Mouse (Mus musculus) retina, postnatal 7 days (tissue): ENCODE results near the gene Hlcs.

Experiments
- DNase-seq: peaks from one replicate; pipeline ENCODE4 v3.0.0-alpha.2; 2012; ENCODE audit warnings: low read depth, low spot score

Hlcs gene

GRCm38 (mm10) chr16:94208826-94209225, 104.5 kb downstream of the Hlcs start:
- DNase-seq: peak; percentile 13

- DNase-seq: no peak
Observed at GRCm38 (mm10) chr16:94208152-94208551, 105.2 kb downstream of the Hlcs start.

GRCm38 (mm10) chr16:94205528-94206484, 107.6 kb downstream of the Hlcs start:
- DNase-seq: no peak

- DNase-seq: no peak
Observed at GRCm38 (mm10) chr16:94201387-94201786, 112.0 kb downstream of the Hlcs start.

- no peak for DNase-seq
Observed at GRCm38 (mm10) chr16:94195913-94196312, 117.5 kb downstream of the Hlcs start.

GRCm38 (mm10) chr16:94191379-94192315, 121.7 kb downstream of the Hlcs start:
- no peak for DNase-seq

- DNase-seq: no peak
Observed at GRCm38 (mm10) chr16:94190256-94190655, 123.1 kb downstream of the Hlcs start.

GRCm38 (mm10) chr16:94186526-94186925, 126.8 kb downstream of the Hlcs start:
- DNase-seq: no peak

GRCm38 (mm10) chr16:94185430-94185829, 127.9 kb downstream of the Hlcs start:
- DNase-seq: no peak

GRCm38 (mm10) chr16:94180122-94180870, 133.1 kb downstream of the Hlcs start:
- no peak for DNase-seq

GRCm38 (mm10) chr16:94179341-94180121, 133.8 kb downstream of the Hlcs start:
- peak; percentile 34 for DNase-seq

- no peak for DNase-seq
Observed at GRCm38 (mm10) chr16:94178441-94179220, 134.7 kb downstream of the Hlcs start.

- no peak for DNase-seq
Observed at GRCm38 (mm10) chr16:94176997-94177857, 136.1 kb downstream of the Hlcs start.

- DNase-seq: no peak
Observed at GRCm38 (mm10) chr16:94175366-94175986, 137.9 kb downstream of the Hlcs start.

- no peak for DNase-seq
Observed at GRCm38 (mm10) chr16:94173361-94173760, 140.0 kb downstream of the Hlcs start.

- DNase-seq: no peak
Observed at GRCm38 (mm10) chr16:94170218-94170617, 143.2 kb downstream of the Hlcs start.

- no peak for DNase-seq
Observed at GRCm38 (mm10) chr16:94168655-94169545, 144.5 kb downstream of the Hlcs start.
